Mouse (Mus musculus) left cerebral cortex, postnatal 14 days (tissue): ENCODE data around the gene Syp. TPM values are rescaled to one million over a fixed set of nuclear protein-coding genes. Genes with fewer than 3 reads are reported as not detected.

ENCODE experiments used
- DNase-seq, 2 experiments: peaks; one replicate each; pipeline ENCODE4 v3.0.0; 2021 to 2022; ENCODE audit warnings: low spot score in 2 of 2, mixed read lengths in 1 of 2
- intact Hi-C: fragments of 180-260 bp; cut with DNase I; formaldehyde crosslinking; loops from one replicate; pipeline ENCODE4 v1.15.1; 2025
- long read RNA-seq, 2 experiments: library from polyadenylated mRNA; stranded (forward); transcript quantifications; one replicate each; pipeline ENCODE4 v2.0.0; 2021
- total RNA-seq, 2 experiments: library from RNA; stranded (reverse); gene quantifications; 2 replicates each; pipeline ENCODE4 v1.2.3; 2021

Syp gene
- 1,000 to 10,000 TPM; 2,344 to 2,346 TPM for total RNA-seq
- long read RNA-seq, experiment 1, transcript Syp-201 (7 exons, 2,591 nt), result major isoform, 1,303 of 2,060 reads
- long read RNA-seq, experiment 1, partial matches to known transcripts, result 720 of 2,060 reads
- long read RNA-seq, experiment 1, other reads (novel, unspliced or antisense), result 37 of 2,060 reads
- long read RNA-seq, experiment 2, transcript Syp-201 (7 exons, 2,591 nt), result major isoform, 1,053 of 1,697 reads
- long read RNA-seq, experiment 2, partial matches to known transcripts, result 605 of 1,697 reads
- long read RNA-seq, experiment 2, other reads (novel, unspliced or antisense), result 39 of 1,697 reads

- DNase-seq, result peak; percentile 89 to 91
- intact Hi-C loops, result no loop called here
Measured at GRCm38 (mm10) chrX:7638401-7639091, at the start of gene Syp. Syp (plus strand) TSS chrX:7638471.

GRCm38 (mm10) chrX:7595371-7595770 lies 42.9 kb upstream of the Syp start:
- peak; percentile 27 to 42 for DNase-seq
- intact Hi-C loops, result no loop called here

- DNase-seq, result no peak
- intact Hi-C loops, result no loop called here
Measured at GRCm38 (mm10) chrX:7604004-7604403, 34.3 kb upstream of the Syp start.

- intact Hi-C loops, result no loop called here
Measured at GRCm38 (mm10) chrX:7604879-7605574, 33.2 kb upstream of the Syp start, which contains the start of gene Ccdc22. Ccdc22 (minus strand) TSS chrX:7605517.

GRCm38 (mm10) chrX:7605575-7605941 lies 32.7 kb upstream of the Syp start:
- no peak for DNase-seq
- intact Hi-C loops, result no loop called here

More at GRCm38 (mm10) chrX:7604879-7605574, 33.2 kb upstream of the Syp start, which contains the start of gene Ccdc22:
- DNase-seq, result peak; percentile 81 to 86

GRCm38 (mm10) chrX:7606783-7607182 lies 31.5 kb upstream of the Syp start, which contains the start of gene Cacna1f:
Cacna1f (plus strand) TSS chrX:7607083.
- intact Hi-C loops, result no loop called here
- no peak for DNase-seq

GRCm38 (mm10) chrX:7610035-7610434 lies 28.2 kb upstream of the Syp start:
- intact Hi-C loops, result no loop called here
- DNase-seq, result no peak

GRCm38 (mm10) chrX:7610536-7611258 lies 27.6 kb upstream of the Syp start:
- DNase-seq, result peak; percentile 7 to 28
- intact Hi-C loops, result no loop called here

- DNase-seq, result no peak
- intact Hi-C loops, result no loop called here
Measured at GRCm38 (mm10) chrX:7617889-7618551, 20.3 kb upstream of the Syp start.

GRCm38 (mm10) chrX:7632560-7632959 lies 5.7 kb upstream of the Syp start:
- DNase-seq, result no peak
- intact Hi-C loops, result no loop called here

- intact Hi-C loops, result no loop called here
- DNase-seq, result peak; percentile 49 to 64
Measured at GRCm38 (mm10) chrX:7635101-7635500, 3.2 kb upstream of the Syp start.

- DNase-seq, result peak in 1 of 2 experiments; percentile 47
- intact Hi-C loops, result loop anchor here (5.0 to 10.0 kb wide), 2 partner anchors 67 to 215 kb away; partner anchors contain the start of genes Foxp3 and Ppp1r3f
Measured at GRCm38 (mm10) chrX:7639536-7640325, 1.5 kb downstream of the Syp start.

- DNase-seq, result no peak
- intact Hi-C loops, result loop anchor here (5.0 to 10.0 kb wide), 2 partner anchors 68 to 216 kb away; partner anchors contain the start of genes Foxp3 and Ppp1r3f
Measured at GRCm38 (mm10) chrX:7640785-7641184, 2.5 kb downstream of the Syp start.

GRCm38 (mm10) chrX:7645349-7645748 lies 7.1 kb downstream of the Syp start:
- DNase-seq, result peak; percentile 83 to 88
- intact Hi-C loops, result loop anchor here (2.0 to 10.0 kb wide), 2 partner anchors 173 to 221 kb away; no protein-coding TSS in a partner anchor

- intact Hi-C loops, result loop anchor here (10.0 kb wide), 1 partner anchor 224 kb away; no protein-coding TSS in a partner anchor
- peak; percentile 58 to 66 for DNase-seq
Measured at GRCm38 (mm10) chrX:7648671-7649304, 10.5 kb downstream of the Syp start.

- no peak for DNase-seq
- intact Hi-C loops, result no loop called here
Measured at GRCm38 (mm10) chrX:7657221-7657639, 19.0 kb downstream of the Syp start, which contains the start of gene Prickle3. Prickle3 (plus strand) TSS chrX:7657260.
